Mouse (Mus musculus): Measurements from ENCODE around the gene Gpc2.

Gene Gpc2

GRCm38 (mm10) chr5:138260834-138261233 is 19.0 kb downstream of the Gpc2 start:
- no peak for DNase-seq

GRCm38 (mm10) chr5:138260051-138260450 is 19.8 kb downstream of the Gpc2 start:
- DNase-seq: no peak

GRCm38 (mm10) chr5:138258993-138259392 is 20.8 kb downstream of the Gpc2 start:
- DNase-seq: no peak

GRCm38 (mm10) chr5:138258542-138258941 is 21.3 kb downstream of the Gpc2 start:
- no peak for DNase-seq

GRCm38 (mm10) chr5:138258078-138258477 is 21.7 kb downstream of the Gpc2 start:
- no peak for DNase-seq

GRCm38 (mm10) chr5:138257585-138257978 is 22.2 kb downstream of the Gpc2 start:
- DNase-seq: no peak

- peak in 1 of 2 experiments; percentile 14 for DNase-seq
Measured at GRCm38 (mm10) chr5:138256966-138257584, 22.7 kb downstream of the Gpc2 start.

- DNase-seq: no peak
Measured at GRCm38 (mm10) chr5:138256094-138256467, 23.7 kb downstream of the Gpc2 start.

GRCm38 (mm10) chr5:138255353-138256093 is 24.3 kb downstream of the Gpc2 start, which contains the start of gene Lamtor4:
Lamtor4 (plus strand) TSS chr5:138255482.
- peak; percentile 90 to 95 for DNase-seq

- DNase-seq: no peak
Measured at GRCm38 (mm10) chr5:138253061-138253460, 26.7 kb downstream of the Gpc2 start.

- no peak for DNase-seq
Measured at GRCm38 (mm10) chr5:138251144-138251543, 28.7 kb downstream of the Gpc2 start.

- DNase-seq: no peak
Measured at GRCm38 (mm10) chr5:138241511-138241910, 38.3 kb downstream of the Gpc2 start.

GRCm38 (mm10) chr5:138234224-138234623 is 45.6 kb downstream of the Gpc2 start:
- DNase-seq: no peak

GRCm38 (mm10) chr5:138233778-138234177 is 46.0 kb downstream of the Gpc2 start:
- DNase-seq: no peak

- DNase-seq: no peak
Measured at GRCm38 (mm10) chr5:138229511-138229910, 50.3 kb downstream of the Gpc2 start.

- DNase-seq: no peak
Measured at GRCm38 (mm10) chr5:138228026-138228425, 51.8 kb downstream of the Gpc2 start.

- no peak for DNase-seq
Measured at GRCm38 (mm10) chr5:138227367-138227766, 52.4 kb downstream of the Gpc2 start.

- DNase-seq: no peak
Measured at GRCm38 (mm10) chr5:138226491-138226890, 53.3 kb downstream of the Gpc2 start.

- DNase-seq: no peak
Measured at GRCm38 (mm10) chr5:138225700-138226099, 54.1 kb downstream of the Gpc2 start, which contains the start of gene Nxpe5. Nxpe5 (plus strand) TSS chr5:138225898.

Data from thymus, adult 18-20 months (tissue).